Mouse (Mus musculus) liver, adult (tissue): ENCODE measurements around the gene Mxra7.

Experiments used
- GATA4 ChIP-seq: IDR thresholded peaks from 2 replicates; pipeline ENCODE4 v1.6.1; 2014; ENCODE audit warnings: mild to moderate bottlenecking, low read length; ENCODE audit not compliant: insufficient replicate concordance

The Mxra7 gene

GRCm38 (mm10) chr11:116782737-116783145 lies 45.1 kb downstream of the Mxra7 start:
- no peak for TF ChIP-seq GATA4

GRCm38 (mm10) chr11:116775407-116775806 lies 52.4 kb downstream of the Mxra7 start, which contains the start of gene St6galnac1:
TSS of gene St6galnac1 (minus strand) at chr11:116775507.
- TF ChIP-seq GATA4: no peak

GRCm38 (mm10) chr11:116773205-116773604 lies 54.6 kb downstream of the Mxra7 start:
- no peak for TF ChIP-seq GATA4

- no peak for TF ChIP-seq GATA4
These were observed 58.0 kb downstream of the Mxra7 start for GRCm38 (mm10) chr11:116769873-116770272.

- no peak for TF ChIP-seq GATA4
These were observed 62.9 kb downstream of the Mxra7 start for GRCm38 (mm10) chr11:116764946-116765345.

GRCm38 (mm10) chr11:116764346-116764745 lies 63.5 kb downstream of the Mxra7 start:
- no peak for TF ChIP-seq GATA4

- no peak for TF ChIP-seq GATA4
These were observed 72.7 kb downstream of the Mxra7 start for GRCm38 (mm10) chr11:116755191-116755590.

GRCm38 (mm10) chr11:116753674-116754470 lies 74.0 kb downstream of the Mxra7 start:
- no peak for TF ChIP-seq GATA4
